Mouse (Mus musculus): ENCODE data around the gene Iqcj.

DNA sequence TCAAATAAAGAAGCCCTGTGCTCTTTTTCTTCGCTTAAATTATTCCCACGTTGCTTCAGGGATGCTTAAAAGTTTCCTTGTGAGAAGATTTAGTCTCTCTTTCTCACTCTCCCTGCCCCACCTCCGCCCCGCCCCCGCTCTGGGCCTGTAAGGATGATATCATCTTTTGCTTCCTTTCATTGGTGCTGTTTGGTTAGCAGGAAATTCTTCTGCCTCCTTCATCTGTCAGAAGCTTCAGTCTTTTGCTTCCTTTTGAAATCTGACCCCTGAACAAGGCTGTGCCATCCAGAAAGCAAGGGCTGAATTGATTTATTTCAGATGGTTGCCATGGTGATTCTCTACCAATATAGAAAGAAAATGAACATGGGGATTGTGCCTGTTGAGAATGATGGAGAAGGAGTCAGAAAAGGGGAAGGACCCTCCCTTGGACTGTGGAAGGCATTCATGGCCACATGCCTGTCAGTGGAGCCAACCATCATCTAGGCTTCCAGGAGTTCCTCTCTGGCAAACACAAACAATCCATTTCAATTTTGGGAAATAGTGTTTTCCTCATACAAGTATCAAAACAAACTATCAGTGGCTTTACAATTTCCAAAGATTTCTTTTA lies 62.5 kb downstream of the Iqcj start:
- TF ChIP-seq CTCF (IDR thresholded peaks at IDR 0.05; ENCODE audit: extremely low read depth, insufficient read depth, insufficient read length, insufficient replicate concordance) = no peak
- TF ChIP-seq POLR2A (IDR thresholded peaks at IDR 0.05; ENCODE audit: low read depth, low read length) = no peak

Measured in spleen, adult 2 months (tissue).